Mouse (Mus musculus) urinary bladder, adult 18-20 months (tissue): ENCODE data around the gene Med29.

Experiments
- DNase-seq, 2 experiments: peaks; one replicate each; pipeline ENCODE4 v3.0.0; 2022; ENCODE audit warnings: low spot score in 2 of 2, mixed read lengths in 2 of 2

Med29 gene

GRCm38 (mm10) chr7:28376011-28376771 lies 16.3 kb downstream of the Med29 start:
- peak; percentile 73 to 86 for DNase-seq

- peak; percentile 81 to 90 for DNase-seq
Measured at GRCm38 (mm10) chr7:28375176-28375921, 17.2 kb downstream of the Med29 start.

GRCm38 (mm10) chr7:28374647-28375046 lies 17.9 kb downstream of the Med29 start:
- DNase-seq = no peak

- no peak for DNase-seq
Measured at GRCm38 (mm10) chr7:28373891-28374495, 18.5 kb downstream of the Med29 start.

- peak; percentile 55 to 59 for DNase-seq
Measured at GRCm38 (mm10) chr7:28373131-28373581, 19.4 kb downstream of the Med29 start.

- DNase-seq = peak; percentile 98 to 100
Measured at GRCm38 (mm10) chr7:28372251-28373108, 20.0 kb downstream of the Med29 start, which contains the start of gene Plekhg2. TSS of gene Plekhg2 (minus strand) at chr7:28372599.

GRCm38 (mm10) chr7:28371514-28371989 lies 21.0 kb downstream of the Med29 start:
- DNase-seq = peak in 1 of 2 experiments; percentile 38

- peak; percentile 58 to 66 for DNase-seq
Measured at GRCm38 (mm10) chr7:28370977-28371513, 21.5 kb downstream of the Med29 start.

- DNase-seq = no peak
Measured at GRCm38 (mm10) chr7:28370051-28370450, 22.5 kb downstream of the Med29 start.

GRCm38 (mm10) chr7:28368276-28368920 lies 24.1 kb downstream of the Med29 start:
- no peak for DNase-seq

GRCm38 (mm10) chr7:28367663-28368275 lies 24.7 kb downstream of the Med29 start:
- DNase-seq = no peak

- no peak for DNase-seq
Measured at GRCm38 (mm10) chr7:28362441-28363060, 30.0 kb downstream of the Med29 start.

- DNase-seq = no peak
Measured at GRCm38 (mm10) chr7:28361647-28362341, 30.7 kb downstream of the Med29 start.

GRCm38 (mm10) chr7:28360291-28360690 lies 32.2 kb downstream of the Med29 start:
- DNase-seq = no peak

- DNase-seq = no peak
Measured at GRCm38 (mm10) chr7:28359854-28360253, 32.7 kb downstream of the Med29 start.

- no peak for DNase-seq
Measured at GRCm38 (mm10) chr7:28358431-28358830, 34.1 kb downstream of the Med29 start.

GRCm38 (mm10) chr7:28357984-28358383 lies 34.5 kb downstream of the Med29 start:
- no peak for DNase-seq

- no peak for DNase-seq
Measured at GRCm38 (mm10) chr7:28356981-28357380, 35.5 kb downstream of the Med29 start.

GRCm38 (mm10) chr7:28355221-28355620 lies 37.3 kb downstream of the Med29 start:
- no peak for DNase-seq
